Mouse (Mus musculus): Measurements from ENCODE around the gene Teddm2. TPM values are rescaled to one million over a fixed set of nuclear protein-coding genes. Genes with fewer than 3 reads are reported as not detected.

Gene Teddm2
- 0.58 and 0.67 TPM in 2 replicates for polyA plus RNA-seq (2015; fragmentation: Nextera tagmentation; extraction: Ambion mirVana)

GRCm38 (mm10) chr1:153899731-153900380, at the start of gene Teddm2, which contains the start of gene Glul:
Teddm2 (minus strand) TSS chr1:153900228.
Glul (plus strand) TSS chr1:153899944.
- H3K4me3 ChIP-seq (ENCODE audit: low read length) = peak within 1 kb of the TSS; percentile 86
- H3K36me3 ChIP-seq (ENCODE audit: insufficient read depth, low read length) = peaks cover 22% of the 10 kb centered on the region
- ATAC-seq (ENCODE audit: low FRiP score, low TSS enrichment) = peak; percentile 98
- WGBS = 0% methylated on average over 47 of the region's 51 CpGs
- peak within 1 kb of the TSS; percentile 96 for H3K27ac ChIP-seq (ENCODE audit: low read length)
- peaks cover 12% of the 10 kb centered on the region for H3K4me1 ChIP-seq (ENCODE audit: insufficient read depth, low read length)
- H3K4me2 ChIP-seq (replicated peaks; ENCODE audit: low read depth, low read length) = peak within 1 kb of the TSS; percentile 84
- no peaks in the 10 kb centered on the region for H3K27me3 ChIP-seq (ENCODE audit: insufficient read depth, low read length)
- H3K9ac ChIP-seq (replicated peaks; ENCODE audit: low read length) = peak within 1 kb of the TSS; percentile 89
- no peaks in the 10 kb centered on the region for H3K9me3 ChIP-seq (ENCODE audit: low read length)

DNA sequence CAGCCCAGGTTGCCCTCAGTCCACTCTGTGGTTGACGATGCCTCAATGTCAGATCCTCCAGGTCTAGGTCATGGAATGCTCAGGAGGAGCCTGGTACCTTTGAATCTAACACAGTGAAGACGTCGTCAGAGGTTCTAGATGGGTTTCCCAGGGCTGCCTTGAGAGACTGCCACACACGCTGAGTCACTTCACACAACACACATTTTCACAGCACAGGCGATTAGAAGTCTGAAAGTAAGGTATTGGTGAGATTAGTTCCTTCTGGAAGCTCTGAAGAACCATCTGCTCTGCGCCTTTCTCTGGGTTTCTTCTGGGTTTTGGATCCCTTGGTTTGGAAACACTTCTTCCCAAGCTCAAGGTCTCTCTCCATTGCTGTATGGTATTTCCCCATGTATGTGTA, 47.8 kb upstream of the Teddm2 start:
- no peaks in the 10 kb centered on the region for H3K36me3 ChIP-seq (ENCODE audit: insufficient read depth, low read length)
- H3K9ac ChIP-seq (replicated peaks; ENCODE audit: low read length) = no peak overlapping the region
- H3K27ac ChIP-seq (ENCODE audit: low read length) = no peak overlapping the region
- H3K27me3 ChIP-seq (ENCODE audit: insufficient read depth, low read length) = no peaks in the 10 kb centered on the region
- no peak for ATAC-seq (ENCODE audit: low FRiP score, low TSS enrichment)
- H3K4me2 ChIP-seq (replicated peaks; ENCODE audit: low read depth, low read length) = no peak overlapping the region
- no peaks in the 10 kb centered on the region for H3K4me1 ChIP-seq (ENCODE audit: insufficient read depth, low read length)
- no peaks in the 10 kb centered on the region for H3K9me3 ChIP-seq (ENCODE audit: low read length)
- WGBS = 95% methylated on average over 6 of the region's 6 CpGs
- H3K4me3 ChIP-seq (ENCODE audit: low read length) = no peak overlapping the region

GRCm38 (mm10) chr1:153946971-153947370, 46.9 kb upstream of the Teddm2 start:
- Histone ChIP-seq H3K4me1 (ENCODE audit: insufficient read depth, low read length) (no peaks in the 10 kb centered on the region), H3K36me3 (ENCODE audit: insufficient read depth, low read length) (no peaks in the 10 kb centered on the region), H3K27me3 (ENCODE audit: insufficient read depth, low read length) (no peaks in the 10 kb centered on the region), H3K27ac (ENCODE audit: low read length) (no peak overlapping the region), H3K9ac (replicated peaks; ENCODE audit: low read length) (no peak overlapping the region), H3K4me3 (ENCODE audit: low read length) (no peak overlapping the region), H3K9me3 (ENCODE audit: low read length) (no peaks in the 10 kb centered on the region), H3K4me2 (replicated peaks; ENCODE audit: low read depth, low read length) (no peak overlapping the region)
- WGBS = 36% methylated on average over 7 of the region's 7 CpGs
- no peak for ATAC-seq (ENCODE audit: low FRiP score, low TSS enrichment)

- H3K27ac ChIP-seq (ENCODE audit: low read length) = no peak overlapping the region
- no peaks in the 10 kb centered on the region for H3K36me3 ChIP-seq (ENCODE audit: insufficient read depth, low read length)
- H3K9me3 ChIP-seq (ENCODE audit: low read length) = no peaks in the 10 kb centered on the region
- H3K4me2 ChIP-seq (replicated peaks; ENCODE audit: low read depth, low read length) = no peak overlapping the region
- no peaks in the 10 kb centered on the region for H3K4me1 ChIP-seq (ENCODE audit: insufficient read depth, low read length)
- 70% methylated on average over 5 of the region's 5 CpGs for WGBS
- ATAC-seq (ENCODE audit: low FRiP score, low TSS enrichment) = no peak
- no peak overlapping the region for H3K9ac ChIP-seq (replicated peaks; ENCODE audit: low read length)
- H3K27me3 ChIP-seq (ENCODE audit: insufficient read depth, low read length) = no peaks in the 10 kb centered on the region
- no peak overlapping the region for H3K4me3 ChIP-seq (ENCODE audit: low read length)
These were observed 45.2 kb upstream of the Teddm2 start for GRCm38 (mm10) chr1:153945181-153945580.

GRCm38 (mm10) chr1:153940986-153941385, 41.0 kb upstream of the Teddm2 start:
- Histone ChIP-seq H3K27ac (ENCODE audit: low read length) (no peak overlapping the region), H3K36me3 (ENCODE audit: insufficient read depth, low read length) (no peaks in the 10 kb centered on the region), H3K4me1 (ENCODE audit: insufficient read depth, low read length) (no peaks in the 10 kb centered on the region), H3K4me3 (ENCODE audit: low read length) (no peak overlapping the region), H3K9me3 (ENCODE audit: low read length) (no peaks in the 10 kb centered on the region), H3K27me3 (ENCODE audit: insufficient read depth, low read length) (no peaks in the 10 kb centered on the region), H3K9ac (replicated peaks; ENCODE audit: low read length) (no peak overlapping the region), H3K4me2 (replicated peaks; ENCODE audit: low read depth, low read length) (no peak overlapping the region)
- ATAC-seq (ENCODE audit: low FRiP score, low TSS enrichment) = no peak
- 72% methylated on average over 2 of the region's 2 CpGs for WGBS

DNA sequence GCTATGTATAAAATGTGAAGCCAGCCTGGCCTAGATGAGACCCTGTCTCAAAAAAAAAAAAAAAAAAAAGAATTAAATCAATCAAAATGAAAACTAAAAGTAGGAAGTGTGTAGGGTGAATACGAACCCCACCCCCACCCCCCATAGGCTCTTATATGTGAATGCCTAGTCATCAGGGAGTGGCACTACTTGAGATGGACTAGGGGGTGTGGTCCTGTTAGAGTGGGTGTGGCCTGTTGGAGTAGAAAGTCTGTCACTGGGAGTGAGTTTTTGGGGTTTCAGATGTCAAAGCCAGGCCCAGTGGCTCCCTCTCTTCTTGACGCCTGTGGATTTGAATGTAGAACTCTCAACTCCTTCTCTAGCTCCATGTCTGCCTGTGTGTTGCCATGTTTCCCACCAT, 37.0 kb upstream of the Teddm2 start:
- no peaks in the 10 kb centered on the region for H3K36me3 ChIP-seq (ENCODE audit: insufficient read depth, low read length)
- no peak overlapping the region for H3K4me3 ChIP-seq (ENCODE audit: low read length)
- ATAC-seq (ENCODE audit: low FRiP score, low TSS enrichment) = no peak
- no peaks in the 10 kb centered on the region for H3K9me3 ChIP-seq (ENCODE audit: low read length)
- no peaks in the 10 kb centered on the region for H3K4me1 ChIP-seq (ENCODE audit: insufficient read depth, low read length)
- H3K27ac ChIP-seq (ENCODE audit: low read length) = no peak overlapping the region
- 83% methylated on average over 2 of the region's 2 CpGs for WGBS
- no peak overlapping the region for H3K4me2 ChIP-seq (replicated peaks; ENCODE audit: low read depth, low read length)
- H3K27me3 ChIP-seq (ENCODE audit: insufficient read depth, low read length) = no peaks in the 10 kb centered on the region
- H3K9ac ChIP-seq (replicated peaks; ENCODE audit: low read length) = no peak overlapping the region

GRCm38 (mm10) chr1:153935844-153936380, 35.9 kb upstream of the Teddm2 start:
- H3K4me1 ChIP-seq (ENCODE audit: insufficient read depth, low read length) = no peaks in the 10 kb centered on the region
- H3K9ac ChIP-seq (replicated peaks; ENCODE audit: low read length) = no peak overlapping the region
- H3K9me3 ChIP-seq (ENCODE audit: low read length) = no peaks in the 10 kb centered on the region
- no peak overlapping the region for H3K27ac ChIP-seq (ENCODE audit: low read length)
- no peaks in the 10 kb centered on the region for H3K36me3 ChIP-seq (ENCODE audit: insufficient read depth, low read length)
- no peak overlapping the region for H3K4me3 ChIP-seq (ENCODE audit: low read length)
- no peak for ATAC-seq (ENCODE audit: low FRiP score, low TSS enrichment)
- no peaks in the 10 kb centered on the region for H3K27me3 ChIP-seq (ENCODE audit: insufficient read depth, low read length)
- H3K4me2 ChIP-seq (replicated peaks; ENCODE audit: low read depth, low read length) = no peak overlapping the region
- WGBS = 79% methylated on average over 12 of the region's 12 CpGs

- no peak overlapping the region for H3K27ac ChIP-seq (ENCODE audit: low read length)
- H3K9ac ChIP-seq (replicated peaks; ENCODE audit: low read length) = no peak overlapping the region
- H3K36me3 ChIP-seq (ENCODE audit: insufficient read depth, low read length) = no peaks in the 10 kb centered on the region
- ATAC-seq (ENCODE audit: low FRiP score, low TSS enrichment) = no peak
- WGBS = 71% methylated on average over 1 of the region's 1 CpGs
- no peaks in the 10 kb centered on the region for H3K9me3 ChIP-seq (ENCODE audit: low read length)
- no peaks in the 10 kb centered on the region for H3K27me3 ChIP-seq (ENCODE audit: insufficient read depth, low read length)
- no peaks in the 10 kb centered on the region for H3K4me1 ChIP-seq (ENCODE audit: insufficient read depth, low read length)
- no peak overlapping the region for H3K4me3 ChIP-seq (ENCODE audit: low read length)
- no peak overlapping the region for H3K4me2 ChIP-seq (replicated peaks; ENCODE audit: low read depth, low read length)
These were observed 33.7 kb upstream of the Teddm2 start for GRCm38 (mm10) chr1:153933772-153934171.

- WGBS = 77% methylated on average over 2 of the region's 2 CpGs
- H3K36me3 ChIP-seq (ENCODE audit: insufficient read depth, low read length) = no peaks in the 10 kb centered on the region
These were observed 30.4 kb upstream of the Teddm2 start for GRCm38 (mm10) chr1:153930431-153930830.

More at GRCm38 (mm10) chr1:153930431-153930830, 30.4 kb upstream of the Teddm2 start:
- no peak overlapping the region for H3K4me3 ChIP-seq (ENCODE audit: low read length)
- H3K27me3 ChIP-seq (ENCODE audit: insufficient read depth, low read length) = no peaks in the 10 kb centered on the region
- H3K9me3 ChIP-seq (ENCODE audit: low read length) = 0 out of 2 replicates have a peak, but pooled peaks cover 2% of the 10 kb centered on the region
- H3K4me2 ChIP-seq (replicated peaks; ENCODE audit: low read depth, low read length) = no peak overlapping the region
- H3K4me1 ChIP-seq (ENCODE audit: insufficient read depth, low read length) = no peaks in the 10 kb centered on the region
- no peak overlapping the region for H3K27ac ChIP-seq (ENCODE audit: low read length)
- H3K9ac ChIP-seq (replicated peaks; ENCODE audit: low read length) = no peak overlapping the region
- no peak for ATAC-seq (ENCODE audit: low FRiP score, low TSS enrichment)

Data from kidney, embryonic 16.5 days (tissue).